Mouse (Mus musculus) kidney, embryonic 14.5 days (tissue): ENCODE results near the gene Frmd4a. TPM values are rescaled to one million over a fixed set of nuclear protein-coding genes. Genes with fewer than 3 reads are reported as not detected.
"Not testable (repeated sequence)": the region's sequence is repeated elsewhere in the genome, so short reads cannot be mapped to it uniquely, and the experiment has no call there.

Source experiments
- ATAC-seq: fragments of 200-750 bp; cut with Nextera tagmentation; 2 replicates; pipeline ENCODE4 v1.8.0; 2017; ENCODE audit warnings: moderate number of reproducible peaks, mild to moderate bottlenecking, moderate TSS enrichment, moderate library complexity; ENCODE audit not compliant: low FRiP score, low TSS enrichment
- H3K27ac ChIP-seq: fragments of 300-500 bp; sonication (generic); 2 replicates; pipeline ENCODE4 v1.5.1; 2014; ENCODE audit warnings: low read depth, mild to moderate bottlenecking, low read length, moderate library complexity, mixed read lengths
- H3K27me3 ChIP-seq: fragments of 300-500 bp; sonication (generic); 2 replicates; pipeline ENCODE4 v1.6.1; 2014; ENCODE audit warnings: mild to moderate bottlenecking, low read length; ENCODE audit not compliant: control insufficient read depth, insufficient read depth
- H3K36me3 ChIP-seq: fragments of 300-500 bp; sonication (generic); 2 replicates; pipeline ENCODE4 v1.6.1; 2014; ENCODE audit warnings: low read length, mixed read lengths; ENCODE audit not compliant: control insufficient read depth, insufficient read depth
- H3K4me1 ChIP-seq: fragments of 300-500 bp; sonication (generic); 2 replicates; pipeline ENCODE4 v1.6.1; 2014; ENCODE audit warnings: low read length, mixed read lengths; ENCODE audit not compliant: control insufficient read depth, insufficient read depth
- H3K4me2 ChIP-seq: fragments of 300-500 bp; sonication (generic); replicated peaks from 2 replicates; pipeline ENCODE4 v1.6.1; 2014; ENCODE audit warnings: low read depth, mild to moderate bottlenecking, low read length
- H3K4me3 ChIP-seq: fragments of 300-500 bp; sonication (generic); 2 replicates; pipeline ENCODE4 v1.5.1; 2014; ENCODE audit warnings: mild to moderate bottlenecking, low read length
- H3K9ac ChIP-seq: fragments of 300-500 bp; sonication (generic); 2 replicates; pipeline ENCODE4 v1.6.1; 2014; ENCODE audit warnings: low read depth, mild to moderate bottlenecking, low read length, moderate library complexity
- H3K9me3 ChIP-seq: fragments of 300-500 bp; sonication (generic); 2 replicates; pipeline ENCODE4 v1.6.1; 2016; ENCODE audit warnings: low read length; ENCODE audit not compliant: control insufficient read depth
- WGBS: fragments of 180-500 bp; shearing (Covaris S2); extraction: QIAGEN DNeasy Blood & Tissue Kit; methylation state at CpG from one replicate; pipeline ENCODE4 v1.1.7; 2014; 5-methylcytosine and 5-hydroxymethylcytosine counted together
- polyA plus RNA-seq: library from polyadenylated mRNA; unstranded; fragments of >200 nt; fragmentation: Nextera tagmentation; extraction: Ambion mirVana; gene quantifications from 2 replicates; pipeline ENCODE4 v1.2.1, GENCODE M21; 2014

The Frmd4a gene
- polyA plus RNA-seq, 1 experiment from 2014 or later: 39.2 TPM

DNA sequence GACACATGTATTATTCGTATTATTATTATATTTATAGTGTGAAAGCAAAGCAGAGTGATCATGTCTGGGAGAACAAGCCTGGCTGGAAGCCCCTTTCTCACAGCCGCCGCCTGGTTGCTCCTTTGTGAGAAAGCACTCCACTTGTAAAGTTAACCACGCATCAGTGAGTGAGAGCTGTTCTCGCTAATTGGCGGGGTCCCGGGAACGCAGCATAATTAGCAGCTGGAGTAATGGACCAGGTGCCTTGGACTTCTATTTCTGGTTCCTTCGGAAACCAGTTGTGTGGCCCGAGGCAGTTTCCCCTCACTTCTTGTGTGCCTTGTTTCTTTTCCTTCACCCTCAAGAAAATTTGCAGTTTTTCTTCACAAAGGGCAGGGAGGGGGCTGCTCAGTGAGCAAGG lies 538.7 kb downstream of the Frmd4a start:
- 34% methylated on average over 10 of the region's 10 CpGs for WGBS

DNA sequence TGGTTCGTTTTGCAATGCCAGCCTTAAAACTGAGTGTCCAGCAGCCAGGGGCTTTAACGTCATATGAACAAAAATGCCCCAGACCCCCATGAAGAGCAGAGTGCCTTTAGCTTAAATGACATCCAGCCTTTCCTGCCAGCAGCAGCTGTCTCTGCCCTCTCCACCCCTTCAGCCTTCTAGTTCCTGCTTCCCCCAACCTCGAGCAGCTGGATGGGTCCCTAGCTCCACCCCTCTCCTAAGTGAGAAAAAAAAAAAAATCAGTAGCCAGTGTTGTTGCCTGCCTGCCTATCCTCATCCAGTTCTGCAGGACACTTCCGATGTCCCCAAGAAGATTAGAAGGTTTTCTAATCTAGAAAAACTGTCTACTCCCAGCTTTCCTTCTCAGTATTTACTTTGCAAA lies 539.5 kb downstream of the Frmd4a start:
- no peak for ATAC-seq
- Histone ChIP-seq H3K4me3 (no peak overlapping the region), H3K9me3 (no peaks in the 10 kb centered on the region), H3K36me3 (no peaks in the 10 kb centered on the region), H3K4me2 (no peak overlapping the region), H3K27ac (peak overlapping the region; percentile 3; the same call in 1 of the 2 replicates), H3K27me3 (no peaks in the 10 kb centered on the region), H3K9ac (0 out of 2 replicates have a peak overlapping the region, but pooled peaks have one; percentile 1), H3K4me1 (peaks cover 52% of the 10 kb centered on the region)
- WGBS: 25% methylated on average over 4 of the region's 4 CpGs

More for the DNA sequence above, 538.7 kb downstream of the Frmd4a start:
- Histone ChIP-seq H3K9me3 (no peaks in the 10 kb centered on the region), H3K4me2 (no peak overlapping the region), H3K27me3 (no peaks in the 10 kb centered on the region), H3K27ac (peak overlapping the region; percentile 43; the same call in 1 of the 2 replicates), H3K9ac (no peak overlapping the region), H3K4me1 (peaks cover 44% of the 10 kb centered on the region), H3K36me3 (no peaks in the 10 kb centered on the region), H3K4me3 (no peak overlapping the region)
- no peak for ATAC-seq

DNA sequence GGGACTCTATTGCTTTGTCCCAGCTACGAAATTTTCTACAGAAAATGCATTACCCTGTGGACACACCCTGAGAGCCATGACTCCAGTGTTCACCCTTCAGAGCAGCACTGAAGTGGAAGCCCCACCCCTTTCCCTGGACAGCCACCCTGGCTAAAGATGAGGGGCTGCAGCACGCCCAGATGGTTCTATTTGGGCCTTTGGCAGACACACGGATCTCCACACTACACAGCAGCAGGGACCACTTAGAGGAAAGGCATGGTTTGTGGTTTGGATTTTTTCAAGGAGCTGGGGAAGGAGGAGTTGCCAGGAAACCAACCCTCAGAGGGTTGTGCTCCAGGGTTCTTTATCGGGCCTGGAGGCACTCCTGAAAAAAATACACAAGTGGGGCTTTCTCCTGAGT lies 539.9 kb downstream of the Frmd4a start:
- H3K27ac ChIP-seq: peak overlapping the region; percentile 3; the same call in 1 of the 2 replicates
- no peaks in the 10 kb centered on the region for H3K27me3 ChIP-seq
- peaks cover 56% of the 10 kb centered on the region for H3K4me1 ChIP-seq
- H3K36me3 ChIP-seq: no peaks in the 10 kb centered on the region
- H3K9ac ChIP-seq: no peak overlapping the region
- no peak for ATAC-seq
- no peak overlapping the region for H3K4me2 ChIP-seq
- H3K4me3 ChIP-seq: no peak overlapping the region
- H3K9me3 ChIP-seq: no peaks in the 10 kb centered on the region
- WGBS: 35% methylated on average over 4 of the region's 4 CpGs

DNA sequence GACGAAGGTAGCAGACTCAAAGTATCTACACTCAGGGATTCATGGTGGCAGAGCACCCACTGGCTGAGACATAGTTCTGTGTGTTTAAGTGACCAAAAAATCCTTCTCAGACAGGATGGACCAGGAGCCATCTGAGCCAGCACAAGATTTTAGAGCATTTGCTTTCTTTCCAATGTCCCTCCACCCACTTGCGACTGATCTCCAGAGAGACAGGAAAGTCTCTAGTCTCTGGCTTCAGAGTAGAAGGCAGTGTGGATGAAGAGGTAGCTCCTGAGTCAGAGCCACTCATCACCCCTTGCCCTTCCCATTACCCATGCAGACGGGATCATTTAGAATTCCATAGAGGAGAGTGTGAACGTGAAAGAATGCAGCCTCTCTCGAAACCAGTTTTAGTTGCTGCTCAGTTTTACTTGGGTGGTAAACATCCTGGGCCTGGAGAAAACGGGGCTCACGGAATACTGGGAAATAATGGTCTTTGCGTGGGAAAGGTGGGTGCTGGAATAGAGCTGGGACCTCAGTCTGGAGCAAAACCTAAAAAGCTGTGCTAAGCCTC lies 541.2 kb downstream of the Frmd4a start:
- H3K4me3 ChIP-seq: peak overlapping the region; percentile 62
- 11% methylated on average over 8 of the region's 8 CpGs for WGBS
- H3K27ac ChIP-seq: peak overlapping the region; percentile 86
- H3K36me3 ChIP-seq: no peaks in the 10 kb centered on the region
- H3K4me2 ChIP-seq: peak overlapping the region; percentile 76
- H3K27me3 ChIP-seq: no peaks in the 10 kb centered on the region
- no peak for ATAC-seq
- H3K9ac ChIP-seq: peak overlapping the region; percentile 74
- no peaks in the 10 kb centered on the region for H3K9me3 ChIP-seq
- H3K4me1 ChIP-seq: peaks cover 68% of the 10 kb centered on the region

DNA sequence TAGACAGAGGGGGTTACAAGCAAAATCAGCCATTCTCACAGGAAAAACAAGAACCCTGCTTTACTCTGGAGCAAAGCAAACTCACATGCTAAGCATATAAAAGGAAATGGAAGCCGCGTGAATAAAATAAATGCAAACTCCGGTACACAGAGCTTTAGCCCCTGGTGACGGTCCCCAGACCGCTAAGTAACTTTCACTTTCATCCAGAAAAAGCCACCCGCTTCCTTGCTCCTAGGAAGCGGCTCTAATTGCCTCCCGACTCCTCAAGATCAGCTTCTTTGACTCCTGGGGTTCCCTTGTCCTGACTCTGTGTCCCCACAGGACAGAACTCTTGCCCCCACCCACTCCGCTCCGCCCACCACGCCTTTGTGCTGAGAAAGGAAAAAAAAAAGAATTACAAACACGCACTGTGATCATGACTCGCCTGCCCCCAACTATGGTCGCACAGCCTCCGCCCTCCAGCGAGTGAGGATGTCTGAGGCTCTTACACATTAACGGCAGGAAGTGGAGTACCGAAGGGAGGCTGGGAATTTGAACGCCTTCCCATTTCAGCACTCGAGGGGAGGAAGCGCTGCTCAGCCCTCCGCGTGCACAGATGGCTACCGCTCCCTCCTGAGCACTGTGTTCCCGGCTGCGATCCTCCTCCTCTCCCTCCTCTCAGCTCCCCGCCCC lies 541.8 kb downstream of the Frmd4a start:
- Histone ChIP-seq H3K4me3 (peak overlapping the region; percentile 62), H3K9ac (peak overlapping the region; percentile 74), H3K4me1 (peaks cover 70% of the 10 kb centered on the region), H3K27me3 (no peaks in the 10 kb centered on the region), H3K9me3 (no peaks in the 10 kb centered on the region), H3K36me3 (no peaks in the 10 kb centered on the region), H3K27ac (peak overlapping the region; percentile 86), H3K4me2 (peak overlapping the region; percentile 76)
- peak; percentile 91 for ATAC-seq
- under 1% methylated on average over 27 of the region's 27 CpGs for WGBS

DNA sequence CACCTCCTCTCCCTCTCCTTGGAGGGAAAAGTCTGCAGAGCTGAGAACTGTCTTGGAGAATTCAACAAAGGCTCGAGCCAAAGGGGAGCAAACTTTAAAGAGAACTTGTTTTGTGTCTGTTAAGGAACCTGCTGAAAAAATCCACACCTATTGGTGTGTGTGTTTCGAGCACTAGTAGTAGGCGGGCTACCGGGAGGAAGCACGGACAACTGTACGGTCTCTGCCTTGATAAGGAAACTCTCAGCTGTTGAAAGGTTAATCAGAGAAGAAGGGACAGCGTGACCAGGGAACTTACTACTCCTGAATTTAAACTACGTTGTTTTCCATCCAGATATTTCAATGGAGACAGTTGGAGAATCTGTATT lies 542.3 kb downstream of the Frmd4a start:
- Histone ChIP-seq H3K4me2 (peak overlapping the region; percentile 76), H3K36me3 (no peaks in the 10 kb centered on the region; the same call in 1 of the 2 replicates), H3K9ac (peak overlapping the region; percentile 74), H3K4me1 (peaks cover 69% of the 10 kb centered on the region), H3K27ac (peak overlapping the region; percentile 86), H3K4me3 (peak overlapping the region; percentile 62), H3K9me3 (no peaks in the 10 kb centered on the region), H3K27me3 (no peaks in the 10 kb centered on the region)
- WGBS: under 1% methylated on average over 8 of the region's 8 CpGs
- peak; percentile 20 for ATAC-seq

DNA sequence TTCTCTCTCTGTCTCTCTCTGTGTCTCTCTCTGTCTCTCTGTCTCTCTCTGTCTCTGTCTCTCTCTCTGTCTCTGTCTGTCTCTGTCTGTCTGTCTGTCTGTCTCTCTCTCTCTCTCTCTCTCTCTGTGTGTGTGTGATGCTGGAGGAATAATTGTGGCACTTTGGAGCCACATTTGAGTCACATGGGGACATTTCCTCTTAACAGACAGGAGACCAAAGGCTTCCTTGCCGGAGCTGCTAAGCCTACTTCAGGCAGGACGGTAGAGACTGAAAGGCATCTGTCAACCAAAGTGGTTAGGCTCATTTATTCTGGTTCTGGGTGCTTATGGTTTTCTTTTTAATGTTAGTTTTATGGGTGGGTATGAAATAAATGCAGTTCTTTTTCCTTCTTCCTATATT lies 543.0 kb downstream of the Frmd4a start:
- H3K9ac ChIP-seq: peak overlapping the region; percentile 74
- H3K36me3 ChIP-seq, H3K27me3 ChIP-seq, H3K9me3 ChIP-seq, ATAC-seq: not testable (repeated sequence)
- peaks cover 63% of the 10 kb centered on the region for H3K4me1 ChIP-seq
- H3K4me3 ChIP-seq: peak overlapping the region; percentile 62
- peak overlapping the region; percentile 86; the same call in 1 of the 2 replicates for H3K27ac ChIP-seq
- peak overlapping the region; percentile 76 for H3K4me2 ChIP-seq
- 4% methylated on average over 2 of the region's 2 CpGs for WGBS

DNA sequence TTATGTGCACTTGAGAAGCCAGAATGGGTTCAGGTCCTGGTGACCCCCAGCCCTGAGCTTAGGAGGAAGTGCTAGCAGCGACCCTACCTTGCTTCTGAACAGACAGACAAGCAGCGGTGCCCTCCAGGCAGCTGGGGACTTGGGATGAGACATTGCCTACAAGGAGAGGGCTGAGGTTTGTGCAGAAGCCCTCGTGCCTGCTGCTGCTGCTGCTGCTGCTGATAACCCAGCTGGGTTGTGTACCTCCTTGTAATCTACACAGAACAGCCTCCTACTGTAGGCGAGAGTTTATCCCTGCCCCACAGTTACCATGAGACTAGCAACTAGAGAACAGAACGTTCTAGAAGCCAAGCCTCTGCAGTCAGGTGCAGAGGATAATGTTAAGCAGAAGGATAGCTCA lies 543.7 kb downstream of the Frmd4a start:
- Histone ChIP-seq H3K9me3 (no peaks in the 10 kb centered on the region), H3K4me1 (peaks cover 57% of the 10 kb centered on the region), H3K27me3 (no peaks in the 10 kb centered on the region), H3K4me3 (peak overlapping the region; percentile 62), H3K9ac (peak overlapping the region; percentile 74), H3K4me2 (peak overlapping the region; percentile 76), H3K27ac (peak overlapping the region; percentile 86), H3K36me3 (peaks cover 8% of the 10 kb centered on the region)
- WGBS: 6% methylated on average over 5 of the region's 5 CpGs
- no peak for ATAC-seq

DNA sequence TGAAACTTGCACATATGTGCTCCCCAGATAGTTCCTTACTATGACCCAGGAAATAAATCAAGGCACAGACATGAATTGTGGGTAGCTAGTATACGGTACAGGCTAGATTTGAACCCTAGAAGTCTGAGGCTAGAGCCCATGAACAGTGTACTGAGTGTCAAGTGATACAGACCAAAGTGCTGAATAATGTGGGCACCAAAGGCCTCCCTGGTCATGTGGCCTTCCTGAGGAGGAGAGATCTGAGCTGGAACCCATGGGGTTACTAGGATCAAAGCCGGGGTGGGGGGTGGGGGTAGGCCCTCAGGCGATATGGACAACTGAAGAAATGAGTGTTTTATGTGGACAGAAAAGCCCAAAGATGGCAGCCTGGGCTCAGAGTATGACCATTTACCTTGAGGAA lies 544.9 kb downstream of the Frmd4a start:
- H3K4me3 ChIP-seq: peak overlapping the region; percentile 62
- peak overlapping the region; percentile 76 for H3K4me2 ChIP-seq
- peaks cover 20% of the 10 kb centered on the region for H3K36me3 ChIP-seq
- H3K4me1 ChIP-seq: peaks cover 45% of the 10 kb centered on the region
- H3K9me3 ChIP-seq: no peaks in the 10 kb centered on the region
- 56% methylated on average over 3 of the region's 3 CpGs for WGBS
- peak overlapping the region; percentile 74; the same call in 1 of the 2 replicates for H3K9ac ChIP-seq
- no peak for ATAC-seq
- H3K27ac ChIP-seq: no peak overlapping the region; the same call in 1 of the 2 replicates
- no peaks in the 10 kb centered on the region for H3K27me3 ChIP-seq
